13 mouse cellular contexts compared by ENCODE assay signal in genomic region chr12:99385897-99386834, GRCm38 (mm10).
DNase-seq lines count a peak whose midpoint lies in the region; ATAC-seq and TF ChIP-seq lines count a peak whose summit lies in the region.
"Had no signal": no experiment of that assay in that cellular context is flagged by ENCODE, and none has a peak within 500 bp of the region (broad histone marks: within the 10 kb centered on the region; RNA-seq: fewer than 3 reads in every experiment).

No protein-coding gene starts in this region.

- H3K79me2 ChIP-seq in heart, adult 2 months (replicated peaks; ENCODE audit: control insufficient read depth, insufficient read depth, low read length) = peaks cover 7% of the 10 kb centered on the region

- no peak for ATAC-seq in midbrain, postnatal 0 days (ENCODE audit: low FRiP score)
- ATAC-seq: forebrain, embryonic 16.5 days; intestine, postnatal 0 days; midbrain, embryonic 16.5 days had no signal

- no peak overlapping the region for H3K4me3 ChIP-seq in heart, adult 2 months
- H3K4me3 ChIP-seq in midbrain, postnatal 0 days (ENCODE audit: low read depth, low read length) = no peak overlapping the region
- H3K4me3 ChIP-seq in midbrain, embryonic 10.5 days = no peak overlapping the region

- H3K9ac ChIP-seq in heart, adult 2 months (ENCODE audit: low read depth, low read length) = peak overlapping the region; percentile 19; the same call in 1 of the 2 replicates
- no peak overlapping the region for H3K9ac ChIP-seq in midbrain, postnatal 0 days (replicated peaks; ENCODE audit: low read length, poor library complexity, severe bottlenecking)
- H3K9ac ChIP-seq: lung, embryonic 14.5 days had no signal

- peaks cover 18% of the 10 kb centered on the region for H3K4me1 ChIP-seq in heart, adult 2 months (ENCODE audit: control insufficient read depth, insufficient read depth, low read length)
- no peaks in the 10 kb centered on the region for H3K4me1 ChIP-seq in midbrain, postnatal 0 days (ENCODE audit: insufficient read depth, low read length)
- H3K4me1 ChIP-seq in midbrain, embryonic 10.5 days = peaks cover 27% of the 10 kb centered on the region

- H3K27me3 ChIP-seq in heart, adult 2 months (ENCODE audit: control insufficient read depth, insufficient read depth, low read length) = no peaks in the 10 kb centered on the region
- H3K27me3 ChIP-seq in midbrain, postnatal 0 days (ENCODE audit: insufficient read depth, low read length) = no peaks in the 10 kb centered on the region
- H3K27me3 ChIP-seq in midbrain, embryonic 10.5 days (ENCODE audit: low read depth, poor library complexity, severe bottlenecking) = no peaks in the 10 kb centered on the region

- peaks cover 13% of the 10 kb centered on the region for H3K36me3 ChIP-seq in heart, adult 2 months (ENCODE audit: control insufficient read depth, insufficient read depth, low read length)
- H3K36me3 ChIP-seq in midbrain, postnatal 0 days (ENCODE audit: insufficient read depth, low read length) = 0 out of 2 replicates have a peak, but pooled peaks cover 5% of the 10 kb centered on the region
- H3K36me3 ChIP-seq in midbrain, embryonic 10.5 days = peaks cover 77% of the 10 kb centered on the region

- no peak for DNase-seq in heart, adult 2 months
- no peak for DNase-seq in heart, postnatal 25 days (ENCODE audit: low spot score)
- no peak for DNase-seq in midbrain, postnatal 0 days (ENCODE audit: low spot score)
- DNase-seq in midbrain, embryonic 10.5 days (ENCODE audit: low spot score) = no peak
- peak; percentile 90 for DNase-seq in fibroblast of lung, adult 2 months (ENCODE audit: low read depth)
- no peak for DNase-seq in ovary, postnatal 14 days (ENCODE audit: low spot score)
- DNase-seq in kidney, adult 8-10 months = no peak
- DNase-seq: lung, embryonic 14.5 days; right cerebral cortex, postnatal 4 days; thymus, adult 18-20 months had no signal

- H3K9me3 ChIP-seq in midbrain, postnatal 0 days (ENCODE audit: low read length) = no peaks in the 10 kb centered on the region
- no peaks in the 10 kb centered on the region for H3K9me3 ChIP-seq in midbrain, embryonic 10.5 days (replicated peaks)

- H3K27ac ChIP-seq in heart, adult 2 months = peak overlapping the region; percentile 53
- H3K27ac ChIP-seq in midbrain, postnatal 0 days (ENCODE audit: low read depth, low read length) = no peak overlapping the region
- no peak overlapping the region for H3K27ac ChIP-seq in midbrain, embryonic 10.5 days (replicated peaks)

- TF ChIP-seq EP300 in heart, adult 2 months (IDR thresholded peaks at IDR 0.05; ENCODE audit: insufficient read depth, low read depth, low read length) = no peak

- peak; percentile 20 for TF ChIP-seq CTCF in heart, adult 2 months (IDR thresholded peaks at IDR 0.05)
- TF ChIP-seq CTCF in midbrain, postnatal 0 days (IDR thresholded peaks at IDR 0.05) = peak; percentile 11; the same call in 1 of the 2 replicates

- intact Hi-C loops in heart, adult 2 months (cut with DNase I) = no loop called here
- intact Hi-C loops in heart, postnatal 25 days (cut with DNase I) = no loop called here

- TF ChIP-seq POLR2A in heart, adult 2 months (IDR thresholded peaks at IDR 0.05; ENCODE audit: insufficient read depth, low read depth, low read length) = no peak

- 49% methylated on average over 17 of the region's 17 CpGs for WGBS in heart, adult 2 months
- whole genome bisulfite sequencing in midbrain, postnatal 0 days = 60% methylated on average over 17 of the region's 17 CpGs
- WGBS in midbrain, embryonic 10.5 days = 69% methylated on average over 17 of the region's 17 CpGs

- no peak overlapping the region for H3K4me2 ChIP-seq in midbrain, postnatal 0 days (ENCODE audit: low read depth, low read length, poor library complexity, severe bottlenecking)
- H3K4me2 ChIP-seq: lung, embryonic 14.5 days had no signal
